Mouse (Mus musculus) midbrain, embryonic 15.5 days (tissue): ENCODE measurements at regions not wholly inside any gene's neighbourhood (a gene's known extent, or its start where the extent isn't known, plus 50 kb on each side); places are given as distances from the start of the nearest gene placed in this dataset.

Source experiments
- ATAC-seq: fragments of 200-750 bp; cut with Nextera tagmentation; replicated peaks from 2 replicates; pipeline ENCODE4 v1.8.0; 2017; ENCODE audit warnings: moderate TSS enrichment
- H3K27ac ChIP-seq: fragments of 300-500 bp; sonication (generic); 2 replicates; pipeline ENCODE4 v1.5.1; 2015; ENCODE audit warnings: mild to moderate bottlenecking, inconsistent platforms
- H3K27me3 ChIP-seq: fragments of 300-500 bp; sonication (generic); replicated peaks from 2 replicates; pipeline ENCODE4 v1.6.1; 2015; ENCODE audit warnings: inconsistent platforms
- H3K36me3 ChIP-seq: fragments of 300-500 bp; sonication (generic); replicated peaks from 2 replicates; pipeline ENCODE4 v1.6.1; 2015; ENCODE audit warnings: inconsistent platforms
- H3K4me1 ChIP-seq: fragments of 300-500 bp; sonication (generic); 2 replicates; pipeline ENCODE4 v1.6.1; 2015; ENCODE audit warnings: inconsistent platforms
- H3K4me2 ChIP-seq: fragments of 300-500 bp; sonication (generic); 2 replicates; pipeline ENCODE4 v1.6.1; 2015; ENCODE audit warnings: inconsistent platforms, mild to moderate bottlenecking, moderate library complexity
- H3K4me3 ChIP-seq: fragments of 300-500 bp; sonication (generic); 2 replicates; pipeline ENCODE4 v1.5.1; 2015; ENCODE audit warnings: mild to moderate bottlenecking, inconsistent platforms
- H3K9ac ChIP-seq: fragments of 300-500 bp; sonication (generic); 2 replicates; pipeline ENCODE4 v1.6.1; 2015; ENCODE audit warnings: mild to moderate bottlenecking, inconsistent platforms
- H3K9me3 ChIP-seq: fragments of 300-500 bp; sonication (generic); 2 replicates; pipeline ENCODE4 v1.6.1; 2016; ENCODE audit warnings: inconsistent platforms
- WGBS: fragments of 180-500 bp; shearing (Covaris S2); methylation state at CpG from one replicate; pipeline ENCODE4 v1.1.7; 2015; ENCODE audit warnings: mixed read lengths; 5-methylcytosine and 5-hydroxymethylcytosine counted together

DNA sequence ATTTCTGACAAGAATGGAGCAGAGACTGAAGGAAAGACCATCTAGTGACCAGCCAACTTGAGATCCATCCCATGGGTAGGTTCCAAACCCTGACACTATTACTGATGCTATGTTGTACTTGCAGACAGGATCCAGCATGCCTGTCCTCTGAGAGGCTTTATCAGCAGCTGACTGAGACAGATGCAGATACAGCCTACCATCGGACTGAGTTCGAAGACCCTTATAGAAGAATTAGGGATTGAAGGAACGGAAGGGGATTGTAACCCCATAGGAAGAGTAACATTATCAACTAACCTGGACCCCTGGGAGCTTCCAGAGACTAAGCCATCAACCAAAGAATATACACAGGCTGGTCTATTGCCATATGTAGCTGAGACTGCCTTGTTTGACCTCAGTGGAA, 183.1 kb upstream of the Adcy2 start:
- H3K4me1 ChIP-seq, result no peaks in the 10 kb centered on the region
- H3K4me2 ChIP-seq, result no peak overlapping the region
- no peaks in the 10 kb centered on the region for H3K9me3 ChIP-seq
- H3K9ac ChIP-seq, result no peak overlapping the region
- no peak overlapping the region for H3K4me3 ChIP-seq
- no peak overlapping the region for H3K27ac ChIP-seq
- no peaks in the 10 kb centered on the region for H3K36me3 ChIP-seq
- WGBS, result 96% methylated on average over 3 of the region's 3 CpGs
- no peaks in the 10 kb centered on the region for H3K27me3 ChIP-seq
- ATAC-seq, result no peak

DNA sequence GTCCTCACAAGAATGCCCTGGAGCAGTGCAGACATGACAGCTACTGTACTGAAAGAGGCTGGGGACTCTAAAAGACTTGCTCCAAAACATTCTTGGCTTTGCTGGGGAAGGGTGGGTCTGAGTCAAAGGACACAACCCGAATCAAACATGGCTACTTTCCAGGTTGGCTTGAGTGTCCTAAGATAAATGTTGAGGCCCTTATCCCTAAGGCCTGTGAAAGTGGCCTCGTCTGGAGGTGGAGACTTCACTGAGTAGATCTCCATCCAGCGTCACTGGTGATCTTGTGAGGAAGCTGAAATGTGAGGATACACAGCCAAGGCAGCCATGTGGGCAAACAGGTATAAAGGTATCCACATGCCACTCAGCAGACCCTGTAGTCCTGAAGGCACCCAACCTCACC, 191.3 kb upstream of the Adcy2 start:
- 78% methylated on average over 3 of the region's 3 CpGs for WGBS
- no peak for ATAC-seq
- H3K4me3 ChIP-seq, result no peak overlapping the region
- no peak overlapping the region for H3K4me2 ChIP-seq
- H3K27me3 ChIP-seq, result no peaks in the 10 kb centered on the region
- no peak overlapping the region for H3K27ac ChIP-seq
- no peak overlapping the region for H3K9ac ChIP-seq
- H3K9me3 ChIP-seq, result no peaks in the 10 kb centered on the region
- no peaks in the 10 kb centered on the region for H3K36me3 ChIP-seq
- no peaks in the 10 kb centered on the region for H3K4me1 ChIP-seq

DNA sequence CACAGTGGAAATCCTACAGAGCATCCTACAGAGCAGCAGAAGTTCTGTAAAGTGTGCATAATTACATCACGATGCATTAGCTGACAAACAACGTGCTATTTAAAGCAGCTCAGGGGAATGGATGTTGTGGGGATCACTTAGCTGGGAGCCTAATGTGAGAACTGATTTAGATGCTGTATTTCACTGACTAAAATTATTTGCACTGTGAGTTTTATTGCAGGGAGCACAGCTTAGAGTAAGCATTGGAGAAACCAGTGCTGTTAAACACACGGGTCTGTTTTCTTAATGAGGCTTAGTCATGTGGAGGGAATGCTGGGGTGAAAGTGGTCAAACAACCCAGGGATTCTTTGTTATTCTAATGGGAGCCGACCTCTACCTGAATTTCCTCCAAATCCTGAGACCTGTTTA, 197.1 kb upstream of the Adcy2 start:
- 4% methylated on average over 4 of the region's 4 CpGs for WGBS
- Histone ChIP-seq H3K9me3 (no peaks in the 10 kb centered on the region), H3K36me3 (no peaks in the 10 kb centered on the region), H3K27me3 (no peaks in the 10 kb centered on the region), H3K9ac (no peak overlapping the region), H3K4me1 (no peaks in the 10 kb centered on the region), H3K27ac (no peak overlapping the region), H3K4me3 (no peak overlapping the region), H3K4me2 (no peak overlapping the region)
- no peak for ATAC-seq

DNA sequence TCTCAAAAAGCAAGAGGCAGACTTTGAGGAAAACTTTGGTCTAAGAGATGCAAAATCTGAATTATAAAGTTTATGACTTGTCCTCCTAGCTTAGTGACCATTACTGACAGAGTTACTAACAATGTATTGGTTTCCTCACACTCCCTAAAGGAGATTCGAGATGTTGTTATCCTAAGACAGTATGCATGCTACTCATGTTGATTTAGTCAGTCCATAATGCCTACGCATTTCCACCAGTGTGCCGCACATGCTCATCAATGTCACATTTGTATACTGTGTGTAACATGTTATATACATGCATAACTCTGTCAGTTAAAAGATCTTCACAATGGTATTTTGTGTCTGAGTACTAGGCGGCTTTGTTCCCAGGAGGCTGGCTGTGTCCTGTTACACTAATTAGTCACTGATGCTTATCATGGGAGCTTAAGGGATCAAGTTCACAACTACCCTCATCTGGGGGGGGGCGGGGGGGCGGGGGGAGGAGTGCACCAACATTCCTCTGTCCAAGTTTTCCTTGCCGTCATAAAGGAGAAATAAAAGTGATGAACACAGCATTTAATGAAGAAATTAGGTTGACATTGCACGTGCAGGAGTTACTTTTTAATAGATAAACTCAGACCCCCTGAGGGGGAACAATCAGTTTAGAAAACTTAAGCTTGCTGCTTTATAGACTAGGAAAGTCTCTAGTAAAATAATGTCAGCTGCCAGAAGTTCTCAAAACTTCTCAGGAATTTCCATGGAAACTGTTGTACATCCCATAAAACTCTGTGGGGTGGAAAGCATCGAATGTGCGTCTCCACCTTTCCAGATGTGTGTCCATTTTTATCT, 208.6 kb upstream of the Adcy2 start:
- no peaks in the 10 kb centered on the region for H3K27me3 ChIP-seq
- H3K4me1 ChIP-seq, result no peaks in the 10 kb centered on the region
- H3K4me2 ChIP-seq, result no peak overlapping the region
- no peak overlapping the region for H3K27ac ChIP-seq
- ATAC-seq, result no peak
- WGBS, result 73% methylated on average over 10 of the region's 10 CpGs
- H3K9ac ChIP-seq, result no peak overlapping the region
- no peak overlapping the region for H3K4me3 ChIP-seq
- H3K9me3 ChIP-seq, result no peaks in the 10 kb centered on the region
- H3K36me3 ChIP-seq, result no peaks in the 10 kb centered on the region

DNA sequence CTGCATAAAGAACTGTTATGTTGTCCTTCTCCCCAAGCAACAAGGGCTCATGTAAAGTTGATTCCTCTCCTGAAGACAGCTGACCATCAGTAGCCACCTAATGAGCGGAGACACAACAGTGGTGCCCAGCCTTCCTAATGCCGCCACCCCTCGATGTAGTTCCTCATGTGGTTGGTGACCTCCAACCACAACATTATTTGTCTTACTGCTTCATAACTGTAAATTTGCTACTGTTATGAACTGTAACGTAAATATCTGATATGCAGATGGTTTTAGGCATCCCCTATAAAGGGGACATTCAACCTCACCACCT, 209.2 kb upstream of the Adcy2 start:
- Histone ChIP-seq H3K27ac (no peak overlapping the region), H3K27me3 (no peaks in the 10 kb centered on the region), H3K4me1 (no peaks in the 10 kb centered on the region), H3K9me3 (no peaks in the 10 kb centered on the region), H3K4me3 (no peak overlapping the region), H3K36me3 (no peaks in the 10 kb centered on the region), H3K9ac (no peak overlapping the region), H3K4me2 (no peak overlapping the region)
- ATAC-seq, result no peak
- WGBS, result 87% methylated on average over 4 of the region's 4 CpGs

DNA sequence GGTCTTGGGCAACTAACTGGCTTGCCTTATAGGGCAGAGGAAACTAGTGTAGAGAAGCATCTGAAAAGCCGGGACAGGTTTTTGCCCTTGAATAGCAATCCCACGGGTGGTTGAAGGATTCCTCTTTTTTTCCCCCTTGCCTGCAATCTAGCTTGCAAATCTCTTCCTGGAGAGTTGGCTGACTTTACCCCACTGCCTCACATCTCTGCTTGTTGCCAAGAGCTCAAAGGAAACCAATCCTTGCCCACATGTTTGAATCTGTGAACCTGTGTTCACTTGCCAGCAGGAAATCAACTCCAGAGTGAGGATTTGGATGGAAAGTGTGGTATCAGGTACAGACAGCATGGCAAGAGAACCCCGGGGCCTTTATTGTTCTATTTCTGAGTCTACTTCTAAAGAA, 217.2 kb upstream of the Adcy2 start:
- no peak overlapping the region for H3K4me2 ChIP-seq
- H3K36me3 ChIP-seq, result no peaks in the 10 kb centered on the region
- no peak overlapping the region for H3K9ac ChIP-seq
- ATAC-seq, result no peak
- H3K27me3 ChIP-seq, result no peaks in the 10 kb centered on the region
- no peak overlapping the region for H3K27ac ChIP-seq
- H3K9me3 ChIP-seq, result no peaks in the 10 kb centered on the region
- no peak overlapping the region for H3K4me3 ChIP-seq
- no peaks in the 10 kb centered on the region for H3K4me1 ChIP-seq
- 69% methylated on average over 3 of the region's 3 CpGs for WGBS

DNA sequence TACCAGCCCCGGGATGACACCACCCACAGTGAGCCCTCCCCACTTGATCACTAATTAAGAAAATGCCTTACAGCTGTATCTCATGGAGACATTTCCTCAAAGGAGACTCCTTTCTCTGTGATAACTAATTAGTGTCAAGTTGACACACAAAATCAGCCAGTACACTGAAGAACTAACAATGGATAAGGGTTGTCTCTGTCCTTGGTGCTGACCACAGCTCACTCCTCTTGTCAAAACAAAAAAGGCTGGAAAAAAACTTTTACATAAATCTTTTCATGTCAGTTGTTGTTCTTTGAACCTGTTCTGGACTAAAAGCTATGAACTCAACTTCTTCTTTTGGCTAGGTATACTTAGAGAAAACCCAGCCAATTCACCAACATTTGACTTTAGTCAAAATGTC, 221.1 kb upstream of the Adcy2 start:
- H3K36me3 ChIP-seq, result no peaks in the 10 kb centered on the region
- H3K4me3 ChIP-seq, result no peak overlapping the region
- no peak overlapping the region for H3K4me2 ChIP-seq
- H3K9me3 ChIP-seq, result no peaks in the 10 kb centered on the region
- ATAC-seq, result no peak
- no peaks in the 10 kb centered on the region for H3K4me1 ChIP-seq
- WGBS, result 39% methylated on average over 1 of the region's 1 CpGs
- no peaks in the 10 kb centered on the region for H3K27me3 ChIP-seq
- no peak overlapping the region for H3K27ac ChIP-seq
- no peak overlapping the region for H3K9ac ChIP-seq

DNA sequence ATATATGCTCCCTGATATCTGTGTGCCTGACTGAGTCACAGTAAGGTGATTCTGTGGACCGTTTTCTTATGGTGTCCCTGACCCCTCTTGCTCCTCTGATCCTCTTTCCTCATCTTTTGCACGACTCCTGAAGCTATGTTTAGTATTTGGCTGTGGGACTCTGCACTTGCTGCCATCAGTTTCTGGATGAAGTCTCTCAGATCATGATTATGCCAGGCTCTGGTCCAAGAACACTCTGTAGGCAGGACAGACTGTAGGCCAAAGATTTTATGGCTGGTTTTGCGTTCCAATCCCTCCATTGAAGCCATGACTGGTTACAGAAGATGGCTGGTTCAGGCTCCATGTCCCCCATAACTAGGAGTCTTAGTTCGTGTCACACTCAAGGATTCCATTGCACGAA, 227.2 kb upstream of the Adcy2 start:
- no peaks in the 10 kb centered on the region for H3K9me3 ChIP-seq
- no peak overlapping the region for H3K4me3 ChIP-seq
- no peak overlapping the region for H3K4me2 ChIP-seq
- H3K4me1 ChIP-seq, result no peaks in the 10 kb centered on the region
- no peak for ATAC-seq
- no peaks in the 10 kb centered on the region for H3K27me3 ChIP-seq
- H3K9ac ChIP-seq, result no peak overlapping the region
- H3K27ac ChIP-seq, result no peak overlapping the region
- no peaks in the 10 kb centered on the region for H3K36me3 ChIP-seq
- 79% methylated on average over 5 of the region's 5 CpGs for WGBS

DNA sequence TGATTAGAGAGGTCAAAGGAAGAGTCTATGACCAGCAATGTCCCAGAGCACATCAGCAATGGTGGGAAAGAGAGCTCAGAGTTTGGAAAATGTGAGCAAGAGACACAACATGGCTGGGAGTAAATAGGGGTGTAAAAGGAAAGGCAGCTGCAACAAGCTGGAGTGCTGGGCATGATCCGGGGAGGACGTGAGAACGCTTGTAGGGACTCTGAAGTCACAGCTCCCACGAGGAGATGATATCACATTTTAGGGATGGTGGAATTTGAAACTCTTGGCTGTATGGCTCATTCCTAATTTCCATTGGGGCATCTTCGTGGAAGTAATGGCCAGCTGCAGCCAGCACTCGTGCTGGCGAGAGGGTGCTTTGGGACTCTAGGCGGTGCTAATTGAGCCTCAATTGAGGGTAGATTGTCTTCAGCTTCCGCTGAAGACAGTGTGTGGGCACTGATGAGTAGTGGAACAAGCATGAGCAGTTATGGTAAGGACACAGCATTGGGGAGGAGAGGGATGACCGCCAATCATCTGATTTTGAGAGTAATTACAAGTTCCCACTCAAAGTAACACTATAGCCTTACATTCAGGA, 231.1 kb upstream of the Adcy2 start:
- ATAC-seq, result no peak
- Histone ChIP-seq H3K9ac (no peak overlapping the region), H3K4me1 (no peaks in the 10 kb centered on the region), H3K27me3 (no peaks in the 10 kb centered on the region), H3K9me3 (no peaks in the 10 kb centered on the region), H3K4me3 (no peak overlapping the region), H3K27ac (no peak overlapping the region), H3K4me2 (no peak overlapping the region), H3K36me3 (no peaks in the 10 kb centered on the region)
- WGBS, result 82% methylated on average over 10 of the region's 10 CpGs

DNA sequence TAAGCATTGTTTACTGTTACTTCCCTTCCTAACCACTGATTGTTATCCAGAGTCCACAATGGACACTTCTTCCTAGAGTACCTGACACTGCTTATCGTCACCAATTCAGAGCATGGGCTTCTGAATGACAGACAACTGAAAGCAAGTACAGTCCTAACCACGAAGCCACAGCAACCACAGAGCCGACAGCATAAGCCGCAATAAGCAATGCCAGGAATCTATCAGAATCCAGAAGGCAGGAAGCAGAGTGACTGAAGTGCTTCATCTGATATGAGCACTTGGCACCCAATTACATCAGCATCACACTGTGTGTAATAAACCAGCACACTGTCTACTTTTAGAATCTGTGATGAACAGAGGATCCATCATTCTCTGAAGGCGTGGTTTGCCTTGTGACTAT, 237.0 kb upstream of the Adcy2 start:
- no peaks in the 10 kb centered on the region for H3K36me3 ChIP-seq
- no peak overlapping the region for H3K27ac ChIP-seq
- WGBS, result 84% methylated on average over 5 of the region's 5 CpGs
- no peaks in the 10 kb centered on the region for H3K4me1 ChIP-seq
- no peak overlapping the region for H3K4me2 ChIP-seq
- no peak overlapping the region for H3K4me3 ChIP-seq
- ATAC-seq, result no peak
- H3K9ac ChIP-seq, result no peak overlapping the region
- H3K27me3 ChIP-seq, result no peaks in the 10 kb centered on the region
- no peaks in the 10 kb centered on the region for H3K9me3 ChIP-seq

DNA sequence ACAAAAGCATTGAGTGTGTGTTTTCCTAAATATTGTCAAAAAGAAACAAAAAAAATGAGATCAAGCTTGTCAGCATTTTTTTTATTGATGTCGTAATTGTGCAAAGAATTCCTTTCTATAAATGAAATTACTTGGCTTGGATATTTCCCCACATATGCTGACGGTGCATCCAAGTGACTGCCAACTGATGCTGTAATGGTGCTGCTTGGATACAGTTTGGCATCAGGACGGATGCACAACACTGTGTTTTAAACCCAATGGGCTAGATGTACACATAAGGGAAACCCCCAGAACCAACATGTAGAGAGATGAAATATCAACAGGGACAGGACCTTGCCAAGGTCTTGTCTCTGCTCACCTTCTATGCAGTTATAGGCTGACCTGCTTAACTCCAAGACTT, 238.6 kb upstream of the Adcy2 start:
- H3K9ac ChIP-seq, result no peak overlapping the region
- ATAC-seq, result no peak
- H3K4me3 ChIP-seq, result no peak overlapping the region
- WGBS, result 83% methylated on average over 3 of the region's 3 CpGs
- H3K27me3 ChIP-seq, result no peaks in the 10 kb centered on the region
- H3K36me3 ChIP-seq, result no peaks in the 10 kb centered on the region
- no peak overlapping the region for H3K27ac ChIP-seq
- H3K9me3 ChIP-seq, result no peaks in the 10 kb centered on the region
- H3K4me2 ChIP-seq, result no peak overlapping the region
- no peaks in the 10 kb centered on the region for H3K4me1 ChIP-seq

DNA sequence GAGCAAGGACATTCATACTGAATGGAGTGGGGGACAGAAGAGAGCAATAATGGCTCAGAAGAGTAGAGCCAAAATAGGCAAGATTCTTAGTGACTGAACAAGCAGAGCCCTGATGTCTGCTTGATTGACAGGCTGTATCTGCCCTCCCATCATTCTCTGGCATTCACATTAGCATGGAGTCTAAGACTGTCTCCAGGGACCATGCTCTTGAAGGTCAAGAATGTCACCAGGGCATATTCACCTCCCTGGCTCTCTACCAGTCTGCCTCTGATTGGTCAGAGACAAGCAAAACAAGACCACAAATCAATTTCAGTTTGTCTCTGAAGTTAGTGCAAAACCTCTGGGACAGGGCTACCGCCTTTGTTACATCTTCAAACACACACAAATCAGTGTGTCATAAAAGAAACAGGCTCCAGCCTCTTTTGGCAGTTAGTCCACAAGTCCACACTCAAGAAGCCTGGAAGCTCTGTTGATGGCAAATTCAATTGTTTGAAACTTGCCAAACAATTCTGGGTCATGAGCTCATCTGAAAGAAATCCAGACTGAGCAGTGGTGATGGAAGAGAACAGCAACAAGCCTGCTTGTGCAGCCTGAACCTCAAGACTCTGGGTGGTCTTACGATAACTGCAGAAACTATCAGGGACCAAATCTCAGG, 240.0 kb upstream of the Adcy2 start:
- H3K9me3 ChIP-seq, result no peaks in the 10 kb centered on the region
- H3K4me3 ChIP-seq, result no peak overlapping the region
- H3K4me1 ChIP-seq, result no peaks in the 10 kb centered on the region
- H3K4me2 ChIP-seq, result no peak overlapping the region
- WGBS, result 79% methylated on average over 2 of the region's 2 CpGs
- H3K9ac ChIP-seq, result no peak overlapping the region
- H3K27ac ChIP-seq, result no peak overlapping the region
- no peaks in the 10 kb centered on the region for H3K36me3 ChIP-seq
- no peaks in the 10 kb centered on the region for H3K27me3 ChIP-seq
- ATAC-seq, result no peak
